Mouse (Mus musculus) C2C12 (cell line): ENCODE measurements at regions not wholly inside any gene's neighbourhood (a gene's known extent, or its start where the extent isn't known, plus 50 kb on each side); places are given as distances from the start of the nearest gene placed in this dataset.

Source experiments
- H3K27me3 ChIP-seq: one replicate; pipeline ENCODE4 v1.6.1; 2011; ENCODE audit not compliant: control insufficient read depth, insufficient read depth, insufficient read length
- H3K36me3 ChIP-seq: one replicate; pipeline ENCODE4 v1.6.1; 2011; ENCODE audit not compliant: control insufficient read depth, insufficient read depth
- H3K4me3 ChIP-seq: one replicate; pipeline ENCODE4 v1.5.1; 2011; ENCODE audit warnings: mild to moderate bottlenecking, control low read depth; ENCODE audit not compliant: poor library complexity, insufficient read depth, severe bottlenecking
- H3K79me2 ChIP-seq: one replicate; pipeline ENCODE4 v1.6.1; 2011; ENCODE audit not compliant: control insufficient read depth, insufficient read depth
- H3K79me3 ChIP-seq: one replicate; pipeline ENCODE4 v1.6.1; 2011; ENCODE audit warnings: low read depth, control low read depth
- H3ac ChIP-seq: one replicate; pipeline ENCODE3; 2011; ENCODE audit warnings: low read depth; ENCODE audit not compliant: control insufficient read depth, insufficient read length
- CEBPB ChIP-seq: IDR thresholded peaks from one replicate; pipeline ENCODE4 v1.6.1; 2011; ENCODE audit warnings: low read depth, mild to moderate bottlenecking, control low read depth, moderate library complexity
- CTCF ChIP-seq: IDR thresholded peaks from one replicate; pipeline ENCODE4 v1.5.1; 2011; ENCODE audit not compliant: control insufficient read depth, insufficient read depth, insufficient read length
- FOSL1 ChIP-seq: IDR thresholded peaks from one replicate; pipeline ENCODE4 v1.8.0; 2011; ENCODE audit warnings: mild to moderate bottlenecking, low read length; ENCODE audit not compliant: poor library complexity, insufficient read depth, severe bottlenecking
- MAX ChIP-seq: IDR thresholded peaks from one replicate; pipeline ENCODE4 v1.6.1; 2011; ENCODE audit warnings: mild to moderate bottlenecking, control low read depth
- MYOD1 ChIP-seq: IDR thresholded peaks from one replicate; pipeline ENCODE4 v1.6.1; 2011; ENCODE audit warnings: low read depth; ENCODE audit not compliant: control insufficient read depth, insufficient read length
- MYOG ChIP-seq: IDR thresholded peaks from one replicate; pipeline ENCODE4 v1.6.1; 2011; ENCODE audit not compliant: control insufficient read depth, insufficient read length; ENCODE audit errors: extremely low read depth
- USF1 ChIP-seq: IDR thresholded peaks from one replicate; pipeline ENCODE4 v1.6.1; 2011; ENCODE audit warnings: low read depth, mild to moderate bottlenecking, control low read depth, moderate library complexity

GRCm38 (mm10) chr10:46063831-46064230, 486.2 kb downstream of the Hace1 start:
- no peaks in the 10 kb centered on the region for H3K27me3 ChIP-seq
- H3K4me3 ChIP-seq = no peak overlapping the region
- TF ChIP-seq MYOD1 (no peak), FOSL1 (no peak)
- no peak overlapping the region for H3ac ChIP-seq
- no peaks in the 10 kb centered on the region for H3K36me3 ChIP-seq
- H3K79me2 ChIP-seq = no peaks in the 10 kb centered on the region
- H3K79me3 ChIP-seq = no peaks in the 10 kb centered on the region

DNA sequence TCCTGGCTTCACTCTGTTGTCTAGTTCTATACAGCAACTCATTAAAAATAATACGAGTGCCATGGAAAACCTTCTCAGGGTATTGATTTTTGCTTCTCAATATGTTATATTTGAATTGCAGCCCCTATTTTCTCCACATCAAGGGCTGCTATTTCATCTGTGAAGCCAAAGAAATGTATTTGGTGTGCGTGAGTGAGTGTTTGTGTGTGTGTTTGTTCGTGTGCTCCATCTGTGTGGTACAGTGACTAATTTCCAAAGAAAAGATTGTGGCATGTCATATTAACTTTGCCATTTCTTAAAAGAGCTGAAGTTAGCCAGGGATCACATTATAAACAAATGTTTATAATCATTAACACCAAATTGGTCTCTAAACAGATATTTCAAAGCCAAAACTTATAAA, 493.1 kb downstream of the Hace1 start:
- no peaks in the 10 kb centered on the region for H3K27me3 ChIP-seq
- no peak overlapping the region for H3K4me3 ChIP-seq
- no peaks in the 10 kb centered on the region for H3K36me3 ChIP-seq
- no peak overlapping the region for H3ac ChIP-seq
- TF ChIP-seq MAX = no peak
- TF ChIP-seq MYOD1 = no peak
- no peak for TF ChIP-seq CTCF
- no peak for TF ChIP-seq USF1
- TF ChIP-seq MYOG = no peak
- no peak for TF ChIP-seq FOSL1
- no peak for TF ChIP-seq CEBPB
- H3K79me2 ChIP-seq = no peaks in the 10 kb centered on the region
- H3K79me3 ChIP-seq = no peaks in the 10 kb centered on the region

DNA sequence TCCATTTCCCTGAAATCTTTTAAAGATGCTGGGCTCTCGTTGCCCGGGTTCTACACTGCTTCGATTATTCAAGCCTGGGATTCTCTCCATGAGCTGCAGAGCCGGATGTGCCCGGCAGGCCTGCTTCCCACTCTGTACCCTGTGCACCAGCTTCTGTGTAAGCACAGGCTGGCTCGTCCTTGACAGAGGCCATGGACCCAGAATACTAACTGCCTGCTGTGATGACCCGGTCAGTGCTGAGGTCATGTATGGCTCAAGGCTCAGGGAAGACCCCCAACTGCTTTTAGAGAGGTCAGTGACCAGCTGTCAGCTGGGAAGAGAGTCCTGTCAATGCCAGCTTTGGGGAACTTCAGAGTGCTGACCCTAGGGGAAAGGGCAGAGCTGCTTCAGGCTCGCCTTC, 493.6 kb downstream of the Hace1 start:
- Histone ChIP-seq H3ac (no peak overlapping the region), H3K4me3 (no peak overlapping the region), H3K79me3 (no peaks in the 10 kb centered on the region), H3K27me3 (no peaks in the 10 kb centered on the region), H3K79me2 (no peaks in the 10 kb centered on the region), H3K36me3 (no peaks in the 10 kb centered on the region)
- TF ChIP-seq USF1 (no peak), MYOD1 (no peak), CEBPB (no peak), MAX (no peak), MYOG (no peak), FOSL1 (no peak), CTCF (no peak)

GRCm38 (mm10) chr10:46071810-46072549, 494.4 kb downstream of the Hace1 start:
- no peaks in the 10 kb centered on the region for H3K79me2 ChIP-seq
- no peaks in the 10 kb centered on the region for H3K79me3 ChIP-seq
- no peak overlapping the region for H3K4me3 ChIP-seq
- H3ac ChIP-seq = no peak overlapping the region
- TF ChIP-seq CEBPB = no peak
- no peak for TF ChIP-seq CTCF
- TF ChIP-seq FOSL1 = no peak
- no peak for TF ChIP-seq MYOG
- no peak for TF ChIP-seq USF1
- no peak for TF ChIP-seq MYOD1
- TF ChIP-seq MAX = no peak
- no peaks in the 10 kb centered on the region for H3K36me3 ChIP-seq
- H3K27me3 ChIP-seq = no peaks in the 10 kb centered on the region

GRCm38 (mm10) chr10:46072550-46073470, 495.2 kb downstream of the Hace1 start:
- Histone ChIP-seq H3K36me3 (no peaks in the 10 kb centered on the region), H3K79me2 (no peaks in the 10 kb centered on the region), H3K4me3 (no peak overlapping the region), H3ac (no peak overlapping the region), H3K79me3 (no peaks in the 10 kb centered on the region), H3K27me3 (no peaks in the 10 kb centered on the region)
- no peak for TF ChIP-seq MYOG
- no peak for TF ChIP-seq CTCF
- no peak for TF ChIP-seq MAX
- TF ChIP-seq MYOD1 = no peak
- no peak for TF ChIP-seq USF1
- TF ChIP-seq FOSL1 = no peak
- no peak for TF ChIP-seq CEBPB
